Comparison of ENCODE assay signal across 27 mouse cellular contexts in genomic region chr12:104879577-104879989, GRCm38 (mm10). TPM values are rescaled to one million over a fixed set of nuclear protein-coding genes. Genes with fewer than 3 reads are reported as not detected.
A peak's percentile ranks its signal among the peaks of the same experiment; 100 is the strongest.
DNase-seq lines count a peak whose midpoint lies in the region; ATAC-seq and TF ChIP-seq lines count a peak whose summit lies in the region.
"Had no signal": no experiment of that assay in that cellular context is flagged by ENCODE, and none has a peak within 500 bp of the region (broad histone marks: within the 10 kb centered on the region; RNA-seq: fewer than 3 reads in every experiment).

No protein-coding gene starts in this region.

- H3K9me3 ChIP-seq in hindbrain, embryonic 11.5 days (ENCODE audit: control insufficient read depth, low read length): no peaks in the 10 kb centered on the region
- no peaks in the 10 kb centered on the region for H3K9me3 ChIP-seq in hindbrain, postnatal 0 days (ENCODE audit: low read length)
- H3K9me3 ChIP-seq in forebrain, embryonic 14.5 days (replicated peaks; ENCODE audit: control insufficient read depth, low read length): 0 out of 2 replicates have a peak, but pooled peaks cover 2% of the 10 kb centered on the region
- H3K9me3 ChIP-seq: embryonic facial prominence, embryonic 13.5 days; limb, embryonic 12.5 days; liver, embryonic 15.5 days; stomach, embryonic 15.5 days had no signal

- no peak for TF ChIP-seq POLR2A in brain, embryonic 14.5 days (IDR thresholded peaks at IDR 0.05; ENCODE audit: borderline replicate concordance, extremely low read depth, insufficient read depth, insufficient read length, poor library complexity, severe bottlenecking)

- H3K36me3 ChIP-seq in hindbrain, embryonic 11.5 days (ENCODE audit: control insufficient read depth, insufficient read depth, low read length): no peaks in the 10 kb centered on the region
- no peaks in the 10 kb centered on the region for H3K36me3 ChIP-seq in hindbrain, postnatal 0 days (ENCODE audit: insufficient read depth, low read length)
- H3K36me3 ChIP-seq in forebrain, embryonic 14.5 days (ENCODE audit: control insufficient read depth, insufficient read depth, low read length): no peaks in the 10 kb centered on the region
- H3K36me3 ChIP-seq: embryonic facial prominence, embryonic 13.5 days; G1E; heart, embryonic 12.5 days; limb, embryonic 12.5 days; liver, embryonic 15.5 days; stomach, embryonic 15.5 days had no signal

- no peak overlapping the region for H3K9ac ChIP-seq in hindbrain, embryonic 11.5 days (ENCODE audit: low read depth, low read length)
- H3K9ac ChIP-seq in hindbrain, postnatal 0 days (replicated peaks; ENCODE audit: low read length): no peak overlapping the region
- no peak overlapping the region for H3K9ac ChIP-seq in forebrain, embryonic 14.5 days (ENCODE audit: low read length)
- H3K9ac ChIP-seq: embryonic facial prominence, embryonic 13.5 days; heart, embryonic 12.5 days; limb, embryonic 12.5 days; liver, embryonic 15.5 days; lung, embryonic 14.5 days; stomach, embryonic 15.5 days had no signal

- H3K4me2 ChIP-seq in hindbrain, embryonic 11.5 days (replicated peaks; ENCODE audit: low read depth, low read length): no peak overlapping the region
- H3K4me2 ChIP-seq in hindbrain, postnatal 0 days (ENCODE audit: low read depth, low read length): no peak overlapping the region
- H3K4me2 ChIP-seq in forebrain, embryonic 14.5 days (ENCODE audit: low read length): no peak overlapping the region
- H3K4me2 ChIP-seq: embryonic facial prominence, embryonic 13.5 days; heart, embryonic 12.5 days; limb, embryonic 12.5 days; liver, embryonic 15.5 days; lung, embryonic 14.5 days; stomach, embryonic 15.5 days had no signal

- peak; percentile 30 for DNase-seq in hindbrain, embryonic 11.5 days (ENCODE audit: low spot score)
- DNase-seq in hindbrain, postnatal 0 days (ENCODE audit: low spot score): no peak
- peak; percentile 67 for DNase-seq in brain, embryonic 14.5 days (ENCODE audit: low read depth)
- peak; percentile 51 for DNase-seq in forebrain, embryonic 14.5 days (ENCODE audit: low spot score)
- no peak for DNase-seq in gastrocnemius, postnatal 4 days (ENCODE audit: low spot score in 2 of 2)
- no peak for DNase-seq in layer of hippocampus, adult 9-11 months
- no peak for DNase-seq in heart, adult 8-10 months (ENCODE audit: low spot score)
- DNase-seq: adrenal gland, postnatal 25 days; cerebellum, adult 8-10 months; cerebellum, postnatal 25 days; gastrocnemius, postnatal 10 days; heart, adult 18-20 months; kidney, adult 9 months; kidney, postnatal 10 days; lung, embryonic 14.5 days; lung, postnatal 14 days; midbrain, embryonic 14.5 days; right cerebral cortex, postnatal 14 days had no signal

- WGBS in hindbrain, embryonic 11.5 days: 49% methylated on average over 10 of the region's 10 CpGs
- WGBS in hindbrain, postnatal 0 days: 52% methylated on average over 10 of the region's 10 CpGs
- WGBS in forebrain, embryonic 14.5 days: 27% methylated on average over 10 of the region's 10 CpGs

- no peak for TF ChIP-seq CTCF in hindbrain, postnatal 0 days (IDR thresholded peaks at IDR 0.05; ENCODE audit: low read depth)
- no peak for TF ChIP-seq CTCF in brain, embryonic 14.5 days (IDR thresholded peaks at IDR 0.05; ENCODE audit: borderline replicate concordance, extremely low read depth, insufficient read depth, insufficient read length)

- H3K27ac ChIP-seq in hindbrain, embryonic 11.5 days (ENCODE audit: low read depth, low read length): no peak overlapping the region
- H3K27ac ChIP-seq in hindbrain, postnatal 0 days: no peak overlapping the region
- H3K27ac ChIP-seq in forebrain, embryonic 14.5 days (ENCODE audit: low read depth, low read length): no peak overlapping the region
- H3K27ac ChIP-seq: embryonic facial prominence, embryonic 13.5 days; limb, embryonic 12.5 days; liver, embryonic 15.5 days; stomach, embryonic 15.5 days had no signal

- no peaks in the 10 kb centered on the region for H3K27me3 ChIP-seq in hindbrain, embryonic 11.5 days (ENCODE audit: control insufficient read depth, insufficient read depth, low read length)
- no peaks in the 10 kb centered on the region for H3K27me3 ChIP-seq in hindbrain, postnatal 0 days (ENCODE audit: insufficient read depth, low read length)
- H3K27me3 ChIP-seq in forebrain, embryonic 14.5 days (replicated peaks; ENCODE audit: control insufficient read depth, insufficient read depth, low read length): no peaks in the 10 kb centered on the region
- H3K27me3 ChIP-seq: liver, embryonic 15.5 days; stomach, embryonic 15.5 days had no signal

- H3K4me3 ChIP-seq in hindbrain, embryonic 11.5 days (ENCODE audit: low read depth, low read length): no peak overlapping the region
- no peak overlapping the region for H3K4me3 ChIP-seq in hindbrain, postnatal 0 days (ENCODE audit: low read length)
- no peak overlapping the region for H3K4me3 ChIP-seq in forebrain, embryonic 14.5 days (ENCODE audit: low read depth, low read length)
- H3K4me3 ChIP-seq: embryonic facial prominence, embryonic 13.5 days; heart, embryonic 12.5 days; limb, embryonic 12.5 days; liver, embryonic 15.5 days; stomach, embryonic 15.5 days had no signal

- ATAC-seq in hindbrain, embryonic 11.5 days (ENCODE audit: low FRiP score): peak; percentile 36; the same call in 1 of the 2 replicates
- no peak for ATAC-seq in hindbrain, postnatal 0 days
- peak; percentile 67 for ATAC-seq in forebrain, embryonic 14.5 days
- ATAC-seq: CD4-positive, CD25-positive, alpha-beta regulatory T cell, adult 4 months; intestine, embryonic 16.5 days had no signal

- peaks cover 5% of the 10 kb centered on the region; the same call in 1 of the 2 replicates for H3K4me1 ChIP-seq in hindbrain, embryonic 11.5 days (replicated peaks; ENCODE audit: control insufficient read depth, insufficient read depth, low read length)
- H3K4me1 ChIP-seq in hindbrain, postnatal 0 days (ENCODE audit: insufficient read depth, low read length): no peaks in the 10 kb centered on the region
- 0 out of 2 replicates have a peak, but pooled peaks cover 4% of the 10 kb centered on the region for H3K4me1 ChIP-seq in forebrain, embryonic 14.5 days (ENCODE audit: control insufficient read depth, insufficient read depth, low read length)
- H3K4me1 ChIP-seq: heart, embryonic 12.5 days; liver, embryonic 15.5 days; stomach, embryonic 15.5 days had no signal

RNA-seq across cellular contexts. Expression of gene Clmn, which starts 14.7 kb away (rescaled TPM):
- 2.8 and 4.3 TPM in 2 replicates for polyA plus RNA-seq in hindbrain, embryonic 11.5 days (2014; fragmentation: Nextera tagmentation; extraction: Ambion mirVana)
- total RNA-seq in hindbrain, postnatal 0 days (2014; rRNA removed): 2.6 and 3.1 TPM in 2 replicates
- polyA plus RNA-seq in hindbrain, postnatal 0 days (2015; fragmentation: Nextera tagmentation; extraction: Ambion mirVana): 1.7 and 2.6 TPM in 2 replicates
- polyA plus RNA-seq in brain, embryonic 14.5 days (2012; rRNA removed): 2.1 and 3.2 TPM in 2 replicates
- polyA plus RNA-seq in forebrain, embryonic 14.5 days (2014; fragmentation: Nextera tagmentation; extraction: Ambion mirVana): 0.33 and 0.72 TPM in 2 replicates
- total RNA-seq in gastrocnemius, postnatal 4 days (2021): 1 to 10 TPM; 6.2 TPM
- 1 to 10 TPM; 1.8 to 2.4 (median 2.1) TPM for total RNA-seq in heart, adult 8-10 months (2022)
- total RNA-seq: monocyte, adult 5-6 weeks had no signal
- polyA plus RNA-seq: CD4-positive, CD25-positive, alpha-beta regulatory T cell, adult 4 months; G1E had no signal

Comparison
In these comparisons a context has a peak if more than half of its experiments do, and no peak if none do; other contexts are left out.
1. DNase-seq: peak in hindbrain, embryonic 11.5 days (single experiment), brain, embryonic 14.5 days (single experiment) and forebrain, embryonic 14.5 days (single experiment); none in hindbrain, postnatal 0 days (single experiment), gastrocnemius, postnatal 4 days (0 of 2), layer of hippocampus, adult 9-11 months (single experiment) and heart, adult 8-10 months (single experiment).